In the genomic region with DNA sequence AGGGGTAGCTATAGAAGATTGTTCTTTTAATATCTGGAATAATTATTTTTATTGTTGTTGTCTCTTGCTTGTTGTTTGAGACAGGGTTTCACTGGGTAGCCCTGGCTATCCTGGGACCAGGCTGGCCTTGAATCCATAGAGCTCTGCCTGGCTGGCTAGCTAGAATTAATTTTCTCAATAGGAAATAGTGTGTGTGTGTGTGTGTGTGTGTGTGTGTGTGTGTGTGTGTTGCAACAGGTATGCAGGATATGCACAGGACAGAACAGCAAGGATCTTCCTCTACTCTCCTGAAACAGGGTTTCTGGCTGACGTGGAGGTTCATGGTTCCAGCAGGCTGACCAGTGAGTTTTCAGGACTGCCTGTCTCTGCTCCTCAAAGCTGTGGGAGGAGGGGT, we compare ENCODE assay signal across 11 mouse cellular contexts. TPM values are rescaled to one million over a fixed set of nuclear protein-coding genes. Genes with fewer than 3 reads are reported as not detected.
DNase-seq lines count a peak whose midpoint lies in the region; ATAC-seq and TF ChIP-seq lines count a peak whose summit lies in the region.
"Had no signal": no experiment of that assay in that cellular context is flagged by ENCODE, and none has a peak within 500 bp of the region (broad histone marks: within the 10 kb centered on the region; RNA-seq: fewer than 3 reads in every experiment).

No protein-coding gene starts in this region.

- ATAC-seq in heart, embryonic 16.5 days (replicated peaks; ENCODE audit: extremely low read depth, insufficient read depth, low FRiP score) = no peak
- peak; percentile 52; the same call in 1 of the 2 replicates for ATAC-seq in hindbrain, embryonic 13.5 days (ENCODE audit: low FRiP score)
- no peak for ATAC-seq in erythroid progenitor cell, adult 5-6 weeks (replicated peaks; ENCODE audit: low FRiP score, poor library complexity, severe bottlenecking)

- H3K4me2 ChIP-seq in heart, embryonic 16.5 days (ENCODE audit: low read depth, low read length) = peak overlapping the region; percentile 73
- H3K4me2 ChIP-seq in hindbrain, embryonic 13.5 days = peak overlapping the region; percentile 61

- H3K36me3 ChIP-seq in heart, embryonic 16.5 days (ENCODE audit: control insufficient read depth, insufficient read depth) = no peaks in the 10 kb centered on the region
- no peaks in the 10 kb centered on the region for H3K36me3 ChIP-seq in hindbrain, embryonic 13.5 days
- no peaks in the 10 kb centered on the region for H3K36me3 ChIP-seq in midbrain, embryonic 10.5 days

- no peak for TF ChIP-seq CTCF in cortical plate, adult 2 months (IDR thresholded peaks at IDR 0.05; ENCODE audit: extremely low read depth, insufficient read depth, low read length)

- no peak for DNase-seq in heart, postnatal 14 days
- DNase-seq in midbrain, embryonic 10.5 days (ENCODE audit: low spot score) = no peak
- DNase-seq in adrenal gland, postnatal 36 days = no peak
- DNase-seq in ovary, postnatal 14 days (ENCODE audit: low spot score) = no peak

- H3K9me3 ChIP-seq in heart, embryonic 16.5 days (replicated peaks; ENCODE audit: control insufficient read depth, low read length) = no peaks in the 10 kb centered on the region
- no peaks in the 10 kb centered on the region for H3K9me3 ChIP-seq in hindbrain, embryonic 13.5 days
- H3K9me3 ChIP-seq in midbrain, embryonic 10.5 days (replicated peaks) = no peaks in the 10 kb centered on the region

- intact Hi-C loops in heart, postnatal 14 days (cut with DNase I) = no loop called here

- H3K27me3 ChIP-seq in heart, embryonic 16.5 days (ENCODE audit: control insufficient read depth, insufficient read depth, low read length) = no peaks in the 10 kb centered on the region
- no peaks in the 10 kb centered on the region for H3K27me3 ChIP-seq in hindbrain, embryonic 13.5 days
- H3K27me3 ChIP-seq in midbrain, embryonic 10.5 days (ENCODE audit: low read depth, poor library complexity, severe bottlenecking) = no peaks in the 10 kb centered on the region

- no peak overlapping the region for H3K9ac ChIP-seq in heart, embryonic 16.5 days (ENCODE audit: low read length)
- H3K9ac ChIP-seq in hindbrain, embryonic 13.5 days = no peak overlapping the region; the same call in 1 of the 2 replicates

- no peak for TF ChIP-seq POLR2A in cortical plate, adult 2 months (IDR thresholded peaks at IDR 0.05; ENCODE audit: extremely low read depth, insufficient read depth, low read length)

- peaks cover 3% of the 10 kb centered on the region; the same call in 1 of the 2 replicates for H3K4me1 ChIP-seq in heart, embryonic 16.5 days (ENCODE audit: control insufficient read depth, insufficient read depth, low read length)
- H3K4me1 ChIP-seq in cortical plate, adult 2 months (ENCODE audit: control insufficient read depth, insufficient read depth, low read length) = no peaks in the 10 kb centered on the region
- peaks cover 4% of the 10 kb centered on the region for H3K4me1 ChIP-seq in hindbrain, embryonic 13.5 days (replicated peaks)
- peaks cover 15% of the 10 kb centered on the region for H3K4me1 ChIP-seq in midbrain, embryonic 10.5 days

- H3K4me3 ChIP-seq in heart, embryonic 16.5 days (ENCODE audit: low read length) = peak overlapping the region; percentile 39
- 0 out of 2 replicates have a peak overlapping the region, but pooled peaks have one; percentile 62 for H3K4me3 ChIP-seq in cortical plate, adult 2 months (ENCODE audit: insufficient read depth, low read length)
- peak overlapping the region; percentile 26 for H3K4me3 ChIP-seq in hindbrain, embryonic 13.5 days
- peak overlapping the region; percentile 48 for H3K4me3 ChIP-seq in midbrain, embryonic 10.5 days

- WGBS in heart, embryonic 16.5 days = 83% methylated on average over 1 of the region's 1 CpGs
- WGBS in hindbrain, embryonic 13.5 days = 86% methylated on average over 1 of the region's 1 CpGs
- WGBS in midbrain, embryonic 10.5 days = 71% methylated on average over 1 of the region's 1 CpGs

- no peak overlapping the region for H3K27ac ChIP-seq in heart, embryonic 16.5 days (ENCODE audit: low read length)
- H3K27ac ChIP-seq in cortical plate, adult 2 months (ENCODE audit: insufficient read depth, low read length) = no peak overlapping the region
- H3K27ac ChIP-seq in hindbrain, embryonic 13.5 days = no peak overlapping the region
- H3K27ac ChIP-seq in midbrain, embryonic 10.5 days (replicated peaks) = no peak overlapping the region

RNA-seq across cellular contexts. Expression of a gene that starts 1.4 kb away (rescaled TPM):
- 0.50 and 0.69 TPM in 2 replicates for polyA plus RNA-seq in heart, embryonic 16.5 days (2015; fragmentation: Nextera tagmentation; extraction: Ambion mirVana)
- 1 to 10 TPM; 5.4 to 6.5 TPM for total RNA-seq in heart, postnatal 14 days (2021)
- polyA plus RNA-seq in cortical plate, adult 2 months (2012; rRNA removed) = 2.5 and 2.6 TPM in 2 replicates
- 0.45 and 0.53 TPM in 2 replicates for polyA plus RNA-seq in hindbrain, embryonic 13.5 days (2015; fragmentation: Nextera tagmentation; extraction: Ambion mirVana)
- polyA plus RNA-seq in midbrain, embryonic 10.5 days (2016; fragmentation: Nextera tagmentation; extraction: Ambion mirVana) = 0.14 and 0.30 TPM in 2 replicates
- total RNA-seq in adrenal gland, postnatal 36 days (2021) = 1 to 10 TPM; 5.4 to 7.2 TPM
- 2.9 TPM in 1 of 2 replicates, not detected in the other for total RNA-seq in erythroid progenitor cell, adult 5-6 weeks (2015; ENCODE audit: low replicate concordance)
- total RNA-seq in erythroid progenitor cell, adult 5-6 weeks (2017; ENCODE audit: low replicate concordance) = not detected in 2 replicates
- total RNA-seq: CH12.LX; granulocyte monocyte progenitor cell, adult 5-6 weeks had no signal
- polyA plus RNA-seq: neural tube, embryonic 11.5 days had no signal

RNA-seq across cellular contexts. Expression of a gene that starts 19.8 kb away (rescaled TPM):
- polyA plus RNA-seq in heart, embryonic 16.5 days (2015; fragmentation: Nextera tagmentation; extraction: Ambion mirVana) = not detected in 2 replicates
- total RNA-seq in heart, postnatal 14 days (2021) = not detected
- 0.06 and 0.15 TPM in 2 replicates for polyA plus RNA-seq in cortical plate, adult 2 months (2012; rRNA removed)
- not detected in 2 replicates for polyA plus RNA-seq in hindbrain, embryonic 13.5 days (2015; fragmentation: Nextera tagmentation; extraction: Ambion mirVana)
- polyA plus RNA-seq in midbrain, embryonic 10.5 days (2016; fragmentation: Nextera tagmentation; extraction: Ambion mirVana) = not detected in 2 replicates
- total RNA-seq in adrenal gland, postnatal 36 days (2021) = not detected
- not detected in 2 replicates for total RNA-seq in erythroid progenitor cell, adult 5-6 weeks (2015; ENCODE audit: low replicate concordance)
- not detected in 2 replicates for total RNA-seq in erythroid progenitor cell, adult 5-6 weeks (2017; ENCODE audit: low replicate concordance)
- total RNA-seq: CH12.LX; granulocyte monocyte progenitor cell, adult 5-6 weeks had no signal
- polyA plus RNA-seq: neural tube, embryonic 11.5 days had no signal

RNA-seq across cellular contexts. Expression of a gene that starts 30.0 kb away (rescaled TPM):
- 3.5 and 5.7 TPM in 2 replicates for polyA plus RNA-seq in heart, embryonic 16.5 days (2015; fragmentation: Nextera tagmentation; extraction: Ambion mirVana)
- 1 to 10 TPM; 2.0 to 3.3 TPM for total RNA-seq in heart, postnatal 14 days (2021)
- 15.7 and 16.0 TPM in 2 replicates for polyA plus RNA-seq in cortical plate, adult 2 months (2012; rRNA removed)
- 13.7 TPM in 2 replicates for polyA plus RNA-seq in hindbrain, embryonic 13.5 days (2015; fragmentation: Nextera tagmentation; extraction: Ambion mirVana)
- polyA plus RNA-seq in midbrain, embryonic 10.5 days (2016; fragmentation: Nextera tagmentation; extraction: Ambion mirVana) = 1.6 and 1.7 TPM in 2 replicates
- total RNA-seq in adrenal gland, postnatal 36 days (2021) = 1 to 10 TPM in 1 of 2 experiments, under 1 TPM in 1; 0.56 to 1.3 TPM
- total RNA-seq in erythroid progenitor cell, adult 5-6 weeks (2015; ENCODE audit: low replicate concordance) = 151 and 220 TPM in 2 replicates
- 10.8 and 18.9 TPM in 2 replicates for total RNA-seq in erythroid progenitor cell, adult 5-6 weeks (2017; ENCODE audit: low replicate concordance)

RNA-seq across cellular contexts. Expression of a gene that starts 42.9 kb away (rescaled TPM):
- not detected in 2 replicates for polyA plus RNA-seq in heart, embryonic 16.5 days (2015; fragmentation: Nextera tagmentation; extraction: Ambion mirVana)
- total RNA-seq in heart, postnatal 14 days (2021) = not detected
- polyA plus RNA-seq in cortical plate, adult 2 months (2012; rRNA removed) = 0.04 TPM in 1 of 2 replicates, not detected in the other
- polyA plus RNA-seq in hindbrain, embryonic 13.5 days (2015; fragmentation: Nextera tagmentation; extraction: Ambion mirVana) = not detected in 2 replicates
- not detected in 2 replicates for polyA plus RNA-seq in midbrain, embryonic 10.5 days (2016; fragmentation: Nextera tagmentation; extraction: Ambion mirVana)
- not detected for total RNA-seq in adrenal gland, postnatal 36 days (2021)
- total RNA-seq in erythroid progenitor cell, adult 5-6 weeks (2015; ENCODE audit: low replicate concordance) = not detected in 2 replicates
- total RNA-seq in erythroid progenitor cell, adult 5-6 weeks (2017; ENCODE audit: low replicate concordance) = not detected in 2 replicates
- total RNA-seq: CH12.LX; granulocyte monocyte progenitor cell, adult 5-6 weeks had no signal
- polyA plus RNA-seq: neural tube, embryonic 11.5 days had no signal
